Mouse (Mus musculus) ES-Bruce4 (cell line): ENCODE data around the gene B230217C12Rik. TPM values are rescaled to one million over a fixed set of nuclear protein-coding genes. Genes with fewer than 3 reads are reported as not detected.
A peak's percentile ranks its signal among the peaks of the same experiment; 100 is the strongest.

Source experiments
- H3K27ac ChIP-seq: 2 replicates; pipeline ENCODE4 v1.5.1; 2012; ENCODE audit warnings: low read length, inconsistent platforms; ENCODE audit not compliant: insufficient read depth
- H3K27me3 ChIP-seq: 2 replicates; pipeline ENCODE4 v1.6.1; 2012; ENCODE audit warnings: mild to moderate bottlenecking, low read length, inconsistent platforms; ENCODE audit not compliant: control insufficient read depth, poor library complexity, insufficient read depth, severe bottlenecking
- H3K36me3 ChIP-seq: 2 replicates; pipeline ENCODE4 v1.6.1; 2012; ENCODE audit warnings: inconsistent platforms, mild to moderate bottlenecking, low read length, moderate library complexity; ENCODE audit not compliant: control insufficient read depth, poor library complexity, insufficient read depth, severe bottlenecking
- H3K4me1 ChIP-seq: one replicate; pipeline ENCODE4 v1.8.1; 2011; ENCODE audit warnings: low read length; ENCODE audit not compliant: control insufficient read depth, insufficient read depth
- H3K4me3 ChIP-seq: 2 replicates; pipeline ENCODE4 v1.5.1; 2011; ENCODE audit warnings: low read depth, mild to moderate bottlenecking, low read length
- H3K9ac ChIP-seq: 2 replicates; pipeline ENCODE4 v1.6.1; 2012; ENCODE audit warnings: low read depth, mild to moderate bottlenecking, inconsistent platforms; ENCODE audit not compliant: poor library complexity, severe bottlenecking
- H3K9me3 ChIP-seq: replicated peaks from 2 replicates; pipeline ENCODE4 v1.6.1; 2012; ENCODE audit warnings: mild to moderate bottlenecking, low read length, inconsistent platforms; ENCODE audit not compliant: control insufficient read depth, poor library complexity, insufficient read depth, severe bottlenecking
- CTCF ChIP-seq: IDR thresholded peaks from one replicate; pipeline ENCODE4 v1.8.1; 2011; ENCODE audit warnings: low read depth, low read length
- EP300 ChIP-seq: IDR thresholded peaks from 2 replicates; pipeline ENCODE4 v1.6.1; 2011; ENCODE audit warnings: low read depth, low read length; ENCODE audit not compliant: insufficient read depth
- POLR2A ChIP-seq: IDR thresholded peaks from one replicate; pipeline ENCODE4 v1.8.1; 2011; ENCODE audit warnings: low read length; ENCODE audit not compliant: insufficient read depth
- polyA plus RNA-seq: library from polyadenylated mRNA; stranded (reverse); fragments of >200 nt; gene quantifications from 2 replicates; pipeline ENCODE4 v1.2.4, GENCODE M21; 2011; ENCODE audit warnings: low read depth; ENCODE audit not compliant: missing spikeins, insufficient read depth, insufficient read length

B230217C12Rik gene
- polyA plus RNA-seq, 1 experiment, result 2.8 TPM

GRCm38 (mm10) chr11:97874396-97874795 is 33.8 kb downstream of the B230217C12Rik start:
- Histone ChIP-seq H3K4me1 (no peaks in the 10 kb centered on the region), H3K9me3 (no peaks in the 10 kb centered on the region), H3K9ac (no peak overlapping the region), H3K27me3 (no peaks in the 10 kb centered on the region), H3K27ac (no peak overlapping the region), H3K36me3 (no peaks in the 10 kb centered on the region), H3K4me3 (no peak overlapping the region)
- no peak for TF ChIP-seq EP300
- no peak for TF ChIP-seq CTCF
- TF ChIP-seq POLR2A, result no peak

- Histone ChIP-seq H3K36me3 (no peaks in the 10 kb centered on the region), H3K27me3 (no peaks in the 10 kb centered on the region), H3K9me3 (no peaks in the 10 kb centered on the region), H3K27ac (no peak overlapping the region), H3K9ac (no peak overlapping the region), H3K4me1 (no peaks in the 10 kb centered on the region), H3K4me3 (no peak overlapping the region)
- TF ChIP-seq EP300 (no peak), POLR2A (no peak), CTCF (no peak)
Observed at GRCm38 (mm10) chr11:97877341-97877740, 36.8 kb downstream of the B230217C12Rik start.

DNA sequence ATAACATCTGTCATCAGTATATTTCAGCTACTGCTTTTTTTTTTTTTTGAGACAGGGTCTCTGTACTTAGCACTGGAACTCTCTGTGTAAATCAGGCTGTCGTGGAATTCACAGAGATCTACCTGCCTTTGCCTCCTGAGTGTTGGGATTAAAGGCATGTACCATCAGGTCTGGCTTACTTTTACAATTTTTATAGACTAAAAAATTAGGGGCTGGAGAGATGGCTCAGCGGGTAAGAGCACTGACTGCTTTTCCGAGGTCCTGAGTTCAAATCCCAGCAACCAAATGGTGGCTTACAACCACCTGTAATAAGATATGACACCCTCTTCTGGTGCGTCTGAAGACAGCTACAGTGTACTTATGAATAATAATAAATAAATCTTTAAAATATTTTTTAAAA is 39.8 kb downstream of the B230217C12Rik start:
- no peaks in the 10 kb centered on the region for H3K9me3 ChIP-seq
- H3K4me3 ChIP-seq, result no peak overlapping the region
- H3K36me3 ChIP-seq, result no peaks in the 10 kb centered on the region
- no peak overlapping the region for H3K9ac ChIP-seq
- H3K27me3 ChIP-seq, result no peaks in the 10 kb centered on the region
- no peak overlapping the region for H3K27ac ChIP-seq
- no peaks in the 10 kb centered on the region for H3K4me1 ChIP-seq
- TF ChIP-seq EP300 (no peak), CTCF (no peak), POLR2A (no peak)

GRCm38 (mm10) chr11:97883542-97883917 is 43.0 kb downstream of the B230217C12Rik start:
- Histone ChIP-seq H3K4me1 (no peaks in the 10 kb centered on the region), H3K27ac (peak overlapping the region; percentile 97), H3K9me3 (no peaks in the 10 kb centered on the region), H3K9ac (peak overlapping the region; percentile 91), H3K27me3 (no peaks in the 10 kb centered on the region), H3K36me3 (no peaks in the 10 kb centered on the region), H3K4me3 (peak overlapping the region; percentile 95)
- TF ChIP-seq POLR2A (peak; percentile 46), CTCF (no peak), EP300 (no peak)

DNA sequence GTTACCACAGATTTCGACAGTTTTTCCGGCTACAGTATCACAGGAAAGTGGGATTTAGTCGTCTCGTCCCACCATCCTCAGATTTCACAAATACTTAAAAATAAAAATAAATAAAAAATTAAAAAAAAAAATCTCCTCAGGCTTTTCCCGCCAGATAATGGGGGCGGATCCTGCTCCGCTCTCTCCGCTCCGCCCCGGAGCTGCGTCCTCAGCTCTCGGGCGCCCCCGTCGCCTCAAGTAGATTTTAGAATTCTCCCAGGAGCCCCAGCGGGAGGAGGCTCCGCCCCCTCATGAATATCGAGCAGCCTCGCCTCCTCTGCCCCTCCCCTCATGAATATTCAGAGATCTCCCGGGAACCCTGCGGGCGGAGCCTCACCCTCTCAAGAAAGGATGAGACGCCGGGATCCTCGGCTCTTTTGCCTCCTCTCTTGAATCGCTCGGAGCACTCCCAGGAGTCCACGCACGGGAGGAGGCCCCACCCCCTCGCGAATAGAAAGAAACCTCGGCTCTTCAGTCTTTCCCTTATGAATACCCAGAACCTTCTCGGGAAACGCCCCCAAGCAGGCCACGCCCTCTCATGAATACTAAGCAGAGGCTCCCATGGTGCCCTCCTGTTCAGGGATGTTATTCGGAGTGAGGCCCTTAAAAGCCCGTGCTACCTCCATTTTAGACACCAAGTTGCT is 43.5 kb downstream of the B230217C12Rik start, which contains the start of gene Fbxo47:
TSS of gene Fbxo47 (minus strand) at position 237 of the 683 bp plus-strand sequence.
- Histone ChIP-seq H3K27me3 (no peaks in the 10 kb centered on the region), H3K4me1 (no peaks in the 10 kb centered on the region), H3K9ac (peak within 1 kb of the TSS; percentile 91), H3K36me3 (no peaks in the 10 kb centered on the region), H3K27ac (peak within 1 kb of the TSS; percentile 97), H3K4me3 (peak within 1 kb of the TSS; percentile 95), H3K9me3 (no peaks in the 10 kb centered on the region)
- no peak for TF ChIP-seq EP300
- TF ChIP-seq CTCF, result peak; percentile 35
- TF ChIP-seq POLR2A, result peak; percentile 68

- Histone ChIP-seq H3K4me1 (no peaks in the 10 kb centered on the region), H3K9me3 (no peaks in the 10 kb centered on the region), H3K9ac (peak overlapping the region; percentile 91), H3K4me3 (peak overlapping the region; percentile 91), H3K27ac (peak overlapping the region; percentile 85), H3K27me3 (no peaks in the 10 kb centered on the region), H3K36me3 (no peaks in the 10 kb centered on the region)
- no peak for TF ChIP-seq EP300
- no peak for TF ChIP-seq CTCF
- TF ChIP-seq POLR2A, result no peak
Observed at GRCm38 (mm10) chr11:97884601-97885185, 44.1 kb downstream of the B230217C12Rik start.
